Mouse (Mus musculus): ENCODE data around the gene Ppp1r12b. TPM values are rescaled to one million over a fixed set of nuclear protein-coding genes. Genes with fewer than 3 reads are reported as not detected.

The Ppp1r12b gene
- polyA plus RNA-seq, 1 experiment from 2014 or later = 18.0 TPM

- no peak overlapping the region for H3K27ac ChIP-seq
- 19% methylated on average over 8 of the region's 8 CpGs for WGBS
- no peaks in the 10 kb centered on the region for H3K36me3 ChIP-seq
- H3K4me1 ChIP-seq (replicated peaks) = peaks cover 19% of the 10 kb centered on the region
- H3K4me2 ChIP-seq (replicated peaks) = peak overlapping the region; percentile 99
- no peaks in the 10 kb centered on the region for H3K9me3 ChIP-seq
- peak overlapping the region; percentile 52 for H3K4me3 ChIP-seq (replicated peaks)
- peak; percentile 18 for ATAC-seq
- H3K27me3 ChIP-seq (replicated peaks) = peaks cover 22% of the 10 kb centered on the region
- peak overlapping the region; percentile 45; the same call in 1 of the 2 replicates for H3K9ac ChIP-seq
Observed at GRCm38 (mm10) chr1:134708274-134708673, 247.5 kb downstream of the Ppp1r12b start.

- Histone ChIP-seq H3K4me1 (replicated peaks) (peaks cover 19% of the 10 kb centered on the region), H3K4me3 (replicated peaks) (no peak overlapping the region), H3K9ac (no peak overlapping the region), H3K27me3 (replicated peaks) (peaks cover 22% of the 10 kb centered on the region), H3K4me2 (replicated peaks) (no peak overlapping the region), H3K27ac (no peak overlapping the region), H3K9me3 (no peaks in the 10 kb centered on the region), H3K36me3 (no peaks in the 10 kb centered on the region)
- no peak for ATAC-seq
- WGBS = 85% methylated on average over 3 of the region's 3 CpGs
Observed at GRCm38 (mm10) chr1:134707516-134707915, 248.2 kb downstream of the Ppp1r12b start.

GRCm38 (mm10) chr1:134706549-134706948, 249.2 kb downstream of the Ppp1r12b start:
- H3K4me1 ChIP-seq (replicated peaks) = peaks cover 19% of the 10 kb centered on the region
- no peak for ATAC-seq
- WGBS = 78% methylated on average over 2 of the region's 2 CpGs
- H3K27me3 ChIP-seq (replicated peaks) = peaks cover 22% of the 10 kb centered on the region
- H3K9ac ChIP-seq = no peak overlapping the region
- H3K4me3 ChIP-seq (replicated peaks) = no peak overlapping the region
- H3K36me3 ChIP-seq = no peaks in the 10 kb centered on the region
- H3K9me3 ChIP-seq = no peaks in the 10 kb centered on the region
- no peak overlapping the region for H3K4me2 ChIP-seq (replicated peaks)
- H3K27ac ChIP-seq = no peak overlapping the region

Other genes with a start within 250 kb of the Ppp1r12b start
- gene Ube2t, start 6.6 kb upstream of the Ppp1r12b start, polyA plus RNA-seq (2015; fragmentation: Nextera tagmentation; extraction: Ambion mirVana) = 31.1 and 31.9 TPM in 2 replicates
- gene Lgr6, start 149.3 kb upstream of the Ppp1r12b start, polyA plus RNA-seq (2015; fragmentation: Nextera tagmentation; extraction: Ambion mirVana) = 0.45 and 0.49 TPM in 2 replicates
- gene Ptpn7, start 176.8 kb upstream of the Ppp1r12b start, polyA plus RNA-seq (2015; fragmentation: Nextera tagmentation; extraction: Ambion mirVana) = 2.0 TPM in 2 replicates
- gene Arl8a, start 190.9 kb upstream of the Ppp1r12b start, polyA plus RNA-seq (2015; fragmentation: Nextera tagmentation; extraction: Ambion mirVana) = 60.6 TPM in 2 replicates
- gene Gpr37l1, start 211.7 kb upstream of the Ppp1r12b start, polyA plus RNA-seq (2015; fragmentation: Nextera tagmentation; extraction: Ambion mirVana) = 0.47 and 0.73 TPM in 2 replicates